Mouse (Mus musculus) hematopoietic stem cell, adult 5-6 weeks (primary cell): ENCODE data around the gene Rexo2. TPM values are rescaled to one million over a fixed set of nuclear protein-coding genes. Genes with fewer than 3 reads are reported as not detected.
"Not testable (repeated sequence)": the region's sequence is repeated elsewhere in the genome, so short reads cannot be mapped to it uniquely, and the experiment has no call there.

Experiments
- ATAC-seq, 2 experiments: fragments of 125-278 bp in 1 of 2; replicated peaks in 1 of 2; 2 replicates each; pipeline ENCODE4 v1.8.0; 2016 to 2017; ENCODE audit warnings: inconsistent platforms in 2 of 2, mild to moderate bottlenecking in 2 of 2, moderate number of reproducible peaks in 2 of 2, low read depth in 1 of 2, moderate TSS enrichment in 1 of 2; ENCODE audit not compliant: low FRiP score in 2 of 2, poor library complexity in 2 of 2, severe bottlenecking in 2 of 2, insufficient read depth in 1 of 2, low TSS enrichment in 1 of 2
- total RNA-seq: library from RNA; stranded (forward); fragments of 172-1452, 232-1000 nt; gene quantifications from 2 replicates; pipeline ENCODE4 v1.2.3, GENCODE M21; 2017

The Rexo2 gene
- total RNA-seq, 1 experiment from 2014 or later = 150 TPM

- no peak for ATAC-seq
Observed at GRCm38 (mm10) chr9:48476236-48477165, 3.9 kb downstream of the Rexo2 start.

- no peak for ATAC-seq
Observed at GRCm38 (mm10) chr9:48474367-48474766, 6.1 kb downstream of the Rexo2 start.

- ATAC-seq = no peak
Observed at GRCm38 (mm10) chr9:48473131-48473530, 7.3 kb downstream of the Rexo2 start.

- ATAC-seq = no peak
Observed at GRCm38 (mm10) chr9:48472441-48473025, 7.9 kb downstream of the Rexo2 start.

GRCm38 (mm10) chr9:48467471-48467870 lies 13.0 kb downstream of the Rexo2 start:
- ATAC-seq = not testable (repeated sequence)

GRCm38 (mm10) chr9:48466804-48467203 lies 13.6 kb downstream of the Rexo2 start:
- peak in 1 of 2 experiments; percentile 71; a peak in 1 of 4 replicates for ATAC-seq

- ATAC-seq = no peak
Observed at GRCm38 (mm10) chr9:48465671-48466070, 14.8 kb downstream of the Rexo2 start.

- ATAC-seq = no peak
Observed at GRCm38 (mm10) chr9:48461545-48461944, 18.9 kb downstream of the Rexo2 start.

GRCm38 (mm10) chr9:48460720-48461119 lies 19.7 kb downstream of the Rexo2 start:
- ATAC-seq = no peak

GRCm38 (mm10) chr9:48459391-48459790 lies 21.0 kb downstream of the Rexo2 start:
- ATAC-seq = no peak

- ATAC-seq = no peak
Observed at GRCm38 (mm10) chr9:48458879-48459278, 21.5 kb downstream of the Rexo2 start.

GRCm38 (mm10) chr9:48455961-48456360 lies 24.5 kb downstream of the Rexo2 start:
- ATAC-seq = no peak

GRCm38 (mm10) chr9:48450066-48450465 lies 30.4 kb downstream of the Rexo2 start:
- no peak for ATAC-seq

GRCm38 (mm10) chr9:48447783-48448209 lies 32.6 kb downstream of the Rexo2 start:
- ATAC-seq = peak; percentile 46 to 51; a peak in 3 of 4 replicates

GRCm38 (mm10) chr9:48444821-48445220 lies 35.6 kb downstream of the Rexo2 start:
- ATAC-seq = no peak

- ATAC-seq = peak; percentile 42 to 70; a peak in 2 of 4 replicates
Observed at GRCm38 (mm10) chr9:48443873-48444272, 36.5 kb downstream of the Rexo2 start.

GRCm38 (mm10) chr9:48432449-48432848 lies 48.0 kb downstream of the Rexo2 start:
- ATAC-seq = no peak

GRCm38 (mm10) chr9:48427176-48427575 lies 53.2 kb downstream of the Rexo2 start:
- no peak for ATAC-seq
